Mouse (Mus musculus) cerebellum, adult 2 months (tissue): Measurements from ENCODE around the gene Gm5617.
A peak's percentile ranks its signal among the peaks of the same experiment; 100 is the strongest.

Experiments
- CTCF ChIP-seq: fragments of 200-500 bp; IDR thresholded peaks from 2 replicates; pipeline ENCODE4 v1.5.1; 2011; ENCODE audit warnings: low read depth, mild to moderate bottlenecking, control low read depth, low read length, moderate library complexity, borderline replicate concordance; ENCODE audit not compliant: insufficient read depth
- POLR2A ChIP-seq: fragments of 200-500 bp; IDR thresholded peaks from 2 replicates; pipeline ENCODE4 v1.6.1; 2011; ENCODE audit warnings: low read length, control low read depth, borderline replicate concordance; ENCODE audit not compliant: insufficient read depth

GRCm38 (mm10) chr9:48480411-48481213 is 14.6 kb upstream of the Gm5617 start, which contains the start of gene Rexo2:
- TF ChIP-seq POLR2A = peak; percentile 63; the same call in 1 of the 2 replicates
- TF ChIP-seq CTCF = no peak
